Mouse (Mus musculus) kidney, embryonic 14.5 days (tissue): ENCODE measurements around the gene Ttc13. TPM values are rescaled to one million over a fixed set of nuclear protein-coding genes. Genes with fewer than 3 reads are reported as not detected.

Experiments used
- ATAC-seq: fragments of 200-750 bp; cut with Nextera tagmentation; 2 replicates; pipeline ENCODE4 v1.8.0; 2017; ENCODE audit warnings: moderate number of reproducible peaks, mild to moderate bottlenecking, moderate TSS enrichment, moderate library complexity; ENCODE audit not compliant: low FRiP score, low TSS enrichment
- H3K27ac ChIP-seq: fragments of 300-500 bp; sonication (generic); 2 replicates; pipeline ENCODE4 v1.5.1; 2014; ENCODE audit warnings: low read depth, mild to moderate bottlenecking, low read length, moderate library complexity, mixed read lengths
- H3K27me3 ChIP-seq: fragments of 300-500 bp; sonication (generic); 2 replicates; pipeline ENCODE4 v1.6.1; 2014; ENCODE audit warnings: mild to moderate bottlenecking, low read length; ENCODE audit not compliant: control insufficient read depth, insufficient read depth
- H3K36me3 ChIP-seq: fragments of 300-500 bp; sonication (generic); 2 replicates; pipeline ENCODE4 v1.6.1; 2014; ENCODE audit warnings: low read length, mixed read lengths; ENCODE audit not compliant: control insufficient read depth, insufficient read depth
- H3K4me1 ChIP-seq: fragments of 300-500 bp; sonication (generic); 2 replicates; pipeline ENCODE4 v1.6.1; 2014; ENCODE audit warnings: low read length, mixed read lengths; ENCODE audit not compliant: control insufficient read depth, insufficient read depth
- H3K4me2 ChIP-seq: fragments of 300-500 bp; sonication (generic); replicated peaks from 2 replicates; pipeline ENCODE4 v1.6.1; 2014; ENCODE audit warnings: low read depth, mild to moderate bottlenecking, low read length
- H3K4me3 ChIP-seq: fragments of 300-500 bp; sonication (generic); 2 replicates; pipeline ENCODE4 v1.5.1; 2014; ENCODE audit warnings: mild to moderate bottlenecking, low read length
- H3K9ac ChIP-seq: fragments of 300-500 bp; sonication (generic); 2 replicates; pipeline ENCODE4 v1.6.1; 2014; ENCODE audit warnings: low read depth, mild to moderate bottlenecking, low read length, moderate library complexity
- H3K9me3 ChIP-seq: fragments of 300-500 bp; sonication (generic); 2 replicates; pipeline ENCODE4 v1.6.1; 2016; ENCODE audit warnings: low read length; ENCODE audit not compliant: control insufficient read depth
- WGBS: fragments of 180-500 bp; shearing (Covaris S2); extraction: QIAGEN DNeasy Blood & Tissue Kit; methylation state at CpG from one replicate; pipeline ENCODE4 v1.1.7; 2014; 5-methylcytosine and 5-hydroxymethylcytosine counted together
- polyA plus RNA-seq: library from polyadenylated mRNA; unstranded; fragments of >200 nt; fragmentation: Nextera tagmentation; extraction: Ambion mirVana; gene quantifications from 2 replicates; pipeline ENCODE4 v1.2.1, GENCODE M21; 2014

Ttc13 gene
- polyA plus RNA-seq, 1 experiment from 2014 or later, result 57.1 TPM

GRCm38 (mm10) chr8:124657961-124658360, 63.8 kb downstream of the Ttc13 start:
- Histone ChIP-seq H3K36me3 (peaks cover 7% of the 10 kb centered on the region; the same call in 1 of the 2 replicates), H3K4me1 (peaks cover 56% of the 10 kb centered on the region), H3K4me3 (no peak overlapping the region), H3K27me3 (no peaks in the 10 kb centered on the region), H3K4me2 (0 out of 2 replicates have a peak overlapping the region, but pooled peaks have one; percentile 8), H3K9ac (no peak overlapping the region), H3K27ac (no peak overlapping the region; the same call in 1 of the 2 replicates), H3K9me3 (no peaks in the 10 kb centered on the region)
- no peak for ATAC-seq
- 77% methylated on average over 7 of the region's 7 CpGs for WGBS

DNA sequence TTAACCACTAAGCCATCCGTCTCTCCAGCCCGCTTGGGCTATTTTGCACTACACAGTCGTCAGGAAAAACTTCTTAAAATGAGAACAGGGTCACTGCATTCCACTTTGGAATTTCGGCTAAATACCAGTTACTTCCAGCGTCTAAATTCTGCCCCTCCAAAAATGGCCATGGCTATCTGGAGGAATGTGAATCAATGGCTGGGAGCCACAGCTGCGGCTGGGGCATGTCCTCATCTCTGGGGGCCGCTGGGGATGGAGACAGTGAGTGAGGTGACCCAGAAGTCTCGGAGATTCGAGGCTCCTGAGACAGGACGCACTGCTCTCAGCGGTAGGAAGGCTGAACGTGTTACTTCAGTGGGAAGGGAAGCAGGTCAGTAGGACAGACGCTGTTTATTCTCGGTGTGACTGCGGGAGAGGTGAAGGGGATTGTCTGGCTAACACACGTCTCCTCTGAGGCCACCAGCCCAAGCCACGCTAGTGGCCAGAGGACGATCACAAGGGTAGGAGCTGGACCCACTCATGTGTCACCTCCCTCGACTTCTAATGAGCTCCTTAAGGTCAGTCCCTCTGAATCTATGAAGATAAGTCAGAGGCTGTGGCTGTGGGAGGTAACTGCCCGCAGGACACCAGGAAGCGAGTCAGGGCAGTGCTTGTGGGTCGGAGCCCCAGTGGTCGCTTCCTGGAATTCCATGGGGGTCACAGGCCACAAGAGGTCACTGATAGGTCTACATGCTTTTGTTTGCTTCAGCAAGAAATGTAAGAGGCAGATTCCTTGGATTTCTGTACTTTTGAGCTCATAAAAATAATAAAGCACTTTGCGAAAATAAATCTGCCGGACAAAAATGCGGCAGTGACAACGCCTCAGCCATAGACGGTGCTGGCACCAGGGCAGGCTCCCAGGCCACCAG, 68.0 kb downstream of the Ttc13 start:
- Histone ChIP-seq H3K9ac (no peak overlapping the region), H3K4me1 (peaks cover 41% of the 10 kb centered on the region), H3K4me2 (0 out of 2 replicates have a peak overlapping the region, but pooled peaks have one; percentile 8), H3K4me3 (no peak overlapping the region), H3K36me3 (peaks cover 11% of the 10 kb centered on the region; the same call in 1 of the 2 replicates), H3K27ac (peak overlapping the region; percentile 65; the same call in 1 of the 2 replicates), H3K9me3 (no peaks in the 10 kb centered on the region), H3K27me3 (no peaks in the 10 kb centered on the region)
- WGBS, result 41% methylated on average over 28 of the region's 28 CpGs
- ATAC-seq, result no peak

GRCm38 (mm10) chr8:124652546-124652945, 69.2 kb downstream of the Ttc13 start:
- Histone ChIP-seq H3K36me3 (peaks cover 11% of the 10 kb centered on the region; the same call in 1 of the 2 replicates), H3K4me2 (no peak overlapping the region), H3K4me1 (peaks cover 36% of the 10 kb centered on the region), H3K9ac (no peak overlapping the region), H3K4me3 (no peak overlapping the region), H3K27ac (peak overlapping the region; percentile 65), H3K27me3 (no peaks in the 10 kb centered on the region), H3K9me3 (no peaks in the 10 kb centered on the region)
- ATAC-seq, result peak; percentile 63
- 27% methylated on average over 4 of the region's 4 CpGs for WGBS

- ATAC-seq, result no peak
- Histone ChIP-seq H3K4me3 (no peak overlapping the region), H3K27ac (peak overlapping the region; percentile 24; the same call in 1 of the 2 replicates), H3K4me2 (no peak overlapping the region), H3K36me3 (peaks cover 11% of the 10 kb centered on the region; the same call in 1 of the 2 replicates), H3K9ac (no peak overlapping the region), H3K27me3 (no peaks in the 10 kb centered on the region), H3K9me3 (no peaks in the 10 kb centered on the region), H3K4me1 (peaks cover 34% of the 10 kb centered on the region)
- WGBS, result 85% methylated on average over 20 of the region's 20 CpGs
Observed at GRCm38 (mm10) chr8:124651776-124652175, 70.0 kb downstream of the Ttc13 start.

GRCm38 (mm10) chr8:124648311-124648710, 73.5 kb downstream of the Ttc13 start:
- no peak for ATAC-seq
- Histone ChIP-seq H3K9ac (no peak overlapping the region), H3K9me3 (no peaks in the 10 kb centered on the region), H3K4me2 (no peak overlapping the region), H3K27ac (no peak overlapping the region), H3K27me3 (no peaks in the 10 kb centered on the region), H3K4me3 (no peak overlapping the region), H3K36me3 (peaks cover 4% of the 10 kb centered on the region; the same call in 1 of the 2 replicates), H3K4me1 (peaks cover 26% of the 10 kb centered on the region)

DNA sequence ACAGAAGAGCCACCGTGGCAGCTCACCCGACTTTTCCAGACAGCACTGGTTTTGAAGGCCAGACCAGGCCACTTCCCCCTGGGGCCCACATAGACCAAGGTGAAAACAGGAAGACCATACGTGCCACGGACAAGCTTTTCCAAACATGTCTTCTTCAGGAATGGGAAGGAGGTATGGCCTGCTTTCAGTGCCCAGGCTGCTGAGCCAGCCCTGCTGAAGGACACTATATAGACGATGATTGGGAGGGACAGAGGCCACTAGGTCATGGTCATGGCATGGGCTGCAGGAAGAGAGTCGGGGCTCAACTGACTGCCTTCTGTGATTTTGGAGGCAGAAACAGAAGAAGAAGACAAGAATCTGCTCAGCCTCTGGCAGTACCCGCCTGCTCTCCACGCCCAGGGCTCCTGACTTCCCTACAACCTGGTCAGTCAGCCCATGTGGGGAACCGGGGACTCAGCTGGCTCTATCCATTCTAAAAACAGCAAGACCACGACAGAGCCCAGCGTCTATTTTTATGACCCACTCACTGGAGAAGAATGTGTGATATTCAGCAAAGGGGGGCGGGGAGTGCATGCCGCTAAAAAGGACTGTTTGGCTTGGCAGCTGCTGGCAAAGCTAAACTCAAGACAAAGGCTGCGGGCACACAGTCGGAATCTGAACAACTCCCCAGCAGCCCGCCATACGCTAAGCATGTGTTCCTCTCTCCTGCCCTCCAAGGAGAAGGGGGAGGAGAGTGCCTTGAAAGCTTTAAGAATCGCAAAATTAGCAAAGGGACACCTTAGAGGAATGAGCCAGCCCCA, 78.0 kb downstream of the Ttc13 start:
- H3K4me3 ChIP-seq, result no peak overlapping the region
- H3K27me3 ChIP-seq, result no peaks in the 10 kb centered on the region
- H3K9me3 ChIP-seq, result no peaks in the 10 kb centered on the region
- ATAC-seq, result peak; percentile 56; the same call in 1 of the 2 replicates
- peak overlapping the region; percentile 10; the same call in 1 of the 2 replicates for H3K4me2 ChIP-seq
- H3K9ac ChIP-seq, result no peak overlapping the region
- 43% methylated on average over 18 of the region's 18 CpGs for WGBS
- peaks cover 9% of the 10 kb centered on the region for H3K36me3 ChIP-seq
- H3K27ac ChIP-seq, result peak overlapping the region; percentile 73
- H3K4me1 ChIP-seq, result peaks cover 18% of the 10 kb centered on the region

GRCm38 (mm10) chr8:124641599-124641998, 80.2 kb downstream of the Ttc13 start:
- no peaks in the 10 kb centered on the region for H3K9me3 ChIP-seq

GRCm38 (mm10) chr8:124635247-124635502, 86.6 kb downstream of the Ttc13 start:
- H3K4me2 ChIP-seq, result no peak overlapping the region
- H3K4me3 ChIP-seq, result no peak overlapping the region
- WGBS, result 82% methylated on average over 8 of the region's 8 CpGs
- no peaks in the 10 kb centered on the region for H3K27me3 ChIP-seq
- peaks cover 37% of the 10 kb centered on the region for H3K36me3 ChIP-seq
- no peak for ATAC-seq
- no peaks in the 10 kb centered on the region for H3K9me3 ChIP-seq
- peaks cover 7% of the 10 kb centered on the region; the same call in 1 of the 2 replicates for H3K4me1 ChIP-seq
- no peak overlapping the region for H3K9ac ChIP-seq
- no peak overlapping the region for H3K27ac ChIP-seq

More at GRCm38 (mm10) chr8:124641599-124641998, 80.2 kb downstream of the Ttc13 start:
- WGBS, result 97% methylated on average over 8 of the region's 8 CpGs
- H3K4me1 ChIP-seq, result peaks cover 14% of the 10 kb centered on the region
- H3K4me3 ChIP-seq, result no peak overlapping the region
- ATAC-seq, result no peak
- H3K36me3 ChIP-seq, result peaks cover 28% of the 10 kb centered on the region
- no peak overlapping the region for H3K9ac ChIP-seq
- no peak overlapping the region for H3K27ac ChIP-seq
- H3K27me3 ChIP-seq, result no peaks in the 10 kb centered on the region
- no peak overlapping the region for H3K4me2 ChIP-seq
